Mouse (Mus musculus) layer of hippocampus, adult 9-11 months (tissue): Measurements from ENCODE around the gene Rps8.
"Not testable (repeated sequence)": the region's sequence is repeated elsewhere in the genome, so short reads cannot be mapped to it uniquely, and the experiment has no call there.

Source experiments
- DNase-seq: peaks from one replicate; pipeline ENCODE4 v3.0.0; 2022

Gene Rps8

GRCm38 (mm10) chr4:117155792-117156355, at the start of gene Rps8:
TSS of gene Rps8 (minus strand) at chr4:117156243.
- peak; percentile 89 for DNase-seq

- no peak for DNase-seq
Measured at GRCm38 (mm10) chr4:117202992-117203354, 46.9 kb upstream of the Rps8 start.

- no peak for DNase-seq
Measured at GRCm38 (mm10) chr4:117202046-117202991, 46.3 kb upstream of the Rps8 start.

GRCm38 (mm10) chr4:117191804-117192203, 35.8 kb upstream of the Rps8 start:
- DNase-seq, result no peak

GRCm38 (mm10) chr4:117190660-117191059, 34.6 kb upstream of the Rps8 start:
- DNase-seq, result no peak

GRCm38 (mm10) chr4:117189856-117190543, 34.0 kb upstream of the Rps8 start:
- DNase-seq, result peak; percentile 32

GRCm38 (mm10) chr4:117189382-117189855, 33.4 kb upstream of the Rps8 start:
- peak; percentile 77 for DNase-seq

GRCm38 (mm10) chr4:117188969-117189368, 32.9 kb upstream of the Rps8 start:
- DNase-seq, result no peak

- not testable (repeated sequence) for DNase-seq
Measured at GRCm38 (mm10) chr4:117182759-117183096, 26.7 kb upstream of the Rps8 start.

GRCm38 (mm10) chr4:117181863-117182758, 26.1 kb upstream of the Rps8 start, which contains the start of gene Kif2c:
TSS of gene Kif2c (minus strand) at chr4:117182639.
- peak; percentile 91 for DNase-seq

- no peak for DNase-seq
Measured at GRCm38 (mm10) chr4:117169936-117170335, 13.9 kb upstream of the Rps8 start.

- no peak for DNase-seq
Measured at GRCm38 (mm10) chr4:117161183-117161582, 5.1 kb upstream of the Rps8 start.

GRCm38 (mm10) chr4:117159666-117160065, 3.6 kb upstream of the Rps8 start:
- no peak for DNase-seq

GRCm38 (mm10) chr4:117156372-117156771, 329 bp upstream of the Rps8 start:
- no peak for DNase-seq

GRCm38 (mm10) chr4:117155020-117155791, 837 bp downstream of the Rps8 start:
- no peak for DNase-seq

GRCm38 (mm10) chr4:117152714-117153113, 3.3 kb downstream of the Rps8 start:
- DNase-seq, result no peak

- DNase-seq, result no peak
Measured at GRCm38 (mm10) chr4:117151416-117151815, 4.6 kb downstream of the Rps8 start.

- no peak for DNase-seq
Measured at GRCm38 (mm10) chr4:117150212-117150733, 5.8 kb downstream of the Rps8 start.

GRCm38 (mm10) chr4:117149291-117150211, 6.5 kb downstream of the Rps8 start:
- DNase-seq, result no peak

- no peak for DNase-seq
Measured at GRCm38 (mm10) chr4:117148815-117149214, 7.2 kb downstream of the Rps8 start.
